Mouse (Mus musculus) stomach, postnatal 0 days (tissue): Measurements from ENCODE around the gene Dcn. TPM values are rescaled to one million over a fixed set of nuclear protein-coding genes. Genes with fewer than 3 reads are reported as not detected.

ENCODE experiments used
- ATAC-seq: fragments of 200-750 bp; cut with Nextera tagmentation; 2 replicates; pipeline ENCODE4 v1.8.0; 2017; ENCODE audit not compliant: low FRiP score, low TSS enrichment
- DNase-seq: peaks from one replicate; pipeline ENCODE4 v3.0.0-alpha.2; 2016; ENCODE audit warnings: low spot score
- H3K27ac ChIP-seq: fragments of 300-500 bp; sonication (generic); replicated peaks from 2 replicates; pipeline ENCODE4 v1.5.1; 2014; ENCODE audit warnings: mild to moderate bottlenecking, control low read depth
- H3K27me3 ChIP-seq: fragments of 300-500 bp; sonication (generic); 2 replicates; pipeline ENCODE4 v1.6.1; 2014; ENCODE audit warnings: low read length; ENCODE audit not compliant: control insufficient read depth, insufficient read depth
- H3K36me3 ChIP-seq: fragments of 300-500 bp; sonication (generic); 2 replicates; pipeline ENCODE4 v1.6.1; 2014; ENCODE audit warnings: low read length, mixed read lengths; ENCODE audit not compliant: control insufficient read depth, insufficient read depth
- H3K4me1 ChIP-seq: fragments of 300-500 bp; sonication (generic); replicated peaks from 2 replicates; pipeline ENCODE4 v1.6.1; 2014; ENCODE audit warnings: antibody characterized with exemption; ENCODE audit not compliant: control insufficient read depth, insufficient read depth
- H3K4me2 ChIP-seq: fragments of 300-500 bp; sonication (generic); replicated peaks from 2 replicates; pipeline ENCODE4 v1.6.1; 2014; ENCODE audit warnings: low read depth, mild to moderate bottlenecking, control low read depth, moderate library complexity
- H3K4me3 ChIP-seq: fragments of 300-500 bp; sonication (generic); 2 replicates; pipeline ENCODE4 v1.5.1; 2014; ENCODE audit warnings: low read depth, low read length, control low read depth
- H3K9ac ChIP-seq: fragments of 300-500 bp; sonication (generic); 2 replicates; pipeline ENCODE4 v1.6.1; 2014; ENCODE audit warnings: mild to moderate bottlenecking, low read length, control low read depth, mixed read lengths
- H3K9me3 ChIP-seq: fragments of 300-500 bp; sonication (generic); 2 replicates; pipeline ENCODE4 v1.6.1; 2016; ENCODE audit warnings: low read length; ENCODE audit not compliant: control insufficient read depth
- CTCF ChIP-seq: IDR thresholded peaks from 2 replicates; pipeline ENCODE4 v1.5.1; 2016; ENCODE audit warnings: antibody characterized with exemption, low read depth, mild to moderate bottlenecking, moderate library complexity
- EP300 ChIP-seq: optimal IDR thresholded peaks from 2 replicates; pipeline ENCODE3; 2016; ENCODE audit warnings: antibody characterized with exemption
- WGBS: fragments of 180-500 bp; shearing (Covaris S2); extraction: QIAGEN DNeasy Blood & Tissue Kit; methylation state at CpG from one replicate; pipeline ENCODE4 v1.1.7; 2014; 5-methylcytosine and 5-hydroxymethylcytosine counted together
- polyA plus RNA-seq: library from polyadenylated mRNA; unstranded; fragments of >200 nt; fragmentation: Nextera tagmentation; extraction: Ambion mirVana; gene quantifications from 2 replicates; pipeline ENCODE4 v1.2.1, GENCODE M21; 2015

The Dcn gene
- polyA plus RNA-seq, 1 experiment from 2014 or later: 601 TPM

- H3K9ac ChIP-seq: no peak overlapping the region
- no peak overlapping the region for H3K4me3 ChIP-seq
- no peaks in the 10 kb centered on the region for H3K9me3 ChIP-seq
- ATAC-seq (no peak), DNase-seq (no peak)
- H3K27ac ChIP-seq: no peak overlapping the region
- WGBS: 8% methylated on average over 2 of the region's 2 CpGs
- H3K4me2 ChIP-seq: no peak overlapping the region
- TF ChIP-seq EP300 (no peak), CTCF (no peak)
- no peaks in the 10 kb centered on the region for H3K4me1 ChIP-seq
- H3K36me3 ChIP-seq: no peaks in the 10 kb centered on the region
- no peaks in the 10 kb centered on the region for H3K27me3 ChIP-seq
These were observed 4.6 kb downstream of the Dcn start for GRCm38 (mm10) chr10:97484049-97484448.

GRCm38 (mm10) chr10:97485151-97485550 is 5.7 kb downstream of the Dcn start:
- WGBS: 40% methylated on average over 2 of the region's 2 CpGs
- Histone ChIP-seq H3K9ac (no peak overlapping the region), H3K4me2 (no peak overlapping the region), H3K27ac (no peak overlapping the region), H3K9me3 (no peaks in the 10 kb centered on the region), H3K4me1 (no peaks in the 10 kb centered on the region), H3K36me3 (no peaks in the 10 kb centered on the region), H3K4me3 (no peak overlapping the region), H3K27me3 (no peaks in the 10 kb centered on the region)
- DNase-seq: no peak
- no peak for TF ChIP-seq EP300
- no peak for TF ChIP-seq CTCF
- no peak for ATAC-seq

DNA sequence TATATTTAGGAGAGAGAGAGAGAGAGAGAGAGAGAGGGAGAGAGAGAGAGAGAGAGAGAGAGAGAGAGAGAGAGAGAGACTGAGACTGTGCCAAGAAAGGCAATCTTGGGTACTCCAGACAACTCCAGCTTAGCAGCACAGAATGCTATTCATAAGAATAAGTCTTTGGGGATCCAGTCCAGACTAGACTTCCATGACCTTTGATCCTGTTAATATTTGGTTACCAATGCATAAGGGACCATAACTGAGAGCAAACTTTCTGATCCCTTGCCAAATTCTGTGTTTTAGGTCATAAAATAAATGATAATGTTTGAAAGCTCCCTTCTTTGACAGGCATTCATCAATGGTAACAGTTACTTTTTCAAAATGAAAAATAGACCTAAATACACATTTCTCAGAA is 6.7 kb downstream of the Dcn start:
- no peaks in the 10 kb centered on the region for H3K27me3 ChIP-seq
- TF ChIP-seq EP300 (no peak), CTCF (no peak)
- no peak overlapping the region for H3K4me3 ChIP-seq
- DNase-seq (no peak), ATAC-seq (no peak)
- no peaks in the 10 kb centered on the region for H3K4me1 ChIP-seq
- no peak overlapping the region for H3K4me2 ChIP-seq
- no peak overlapping the region for H3K27ac ChIP-seq
- H3K9ac ChIP-seq: no peak overlapping the region
- H3K36me3 ChIP-seq: no peaks in the 10 kb centered on the region
- H3K9me3 ChIP-seq: no peaks in the 10 kb centered on the region

DNA sequence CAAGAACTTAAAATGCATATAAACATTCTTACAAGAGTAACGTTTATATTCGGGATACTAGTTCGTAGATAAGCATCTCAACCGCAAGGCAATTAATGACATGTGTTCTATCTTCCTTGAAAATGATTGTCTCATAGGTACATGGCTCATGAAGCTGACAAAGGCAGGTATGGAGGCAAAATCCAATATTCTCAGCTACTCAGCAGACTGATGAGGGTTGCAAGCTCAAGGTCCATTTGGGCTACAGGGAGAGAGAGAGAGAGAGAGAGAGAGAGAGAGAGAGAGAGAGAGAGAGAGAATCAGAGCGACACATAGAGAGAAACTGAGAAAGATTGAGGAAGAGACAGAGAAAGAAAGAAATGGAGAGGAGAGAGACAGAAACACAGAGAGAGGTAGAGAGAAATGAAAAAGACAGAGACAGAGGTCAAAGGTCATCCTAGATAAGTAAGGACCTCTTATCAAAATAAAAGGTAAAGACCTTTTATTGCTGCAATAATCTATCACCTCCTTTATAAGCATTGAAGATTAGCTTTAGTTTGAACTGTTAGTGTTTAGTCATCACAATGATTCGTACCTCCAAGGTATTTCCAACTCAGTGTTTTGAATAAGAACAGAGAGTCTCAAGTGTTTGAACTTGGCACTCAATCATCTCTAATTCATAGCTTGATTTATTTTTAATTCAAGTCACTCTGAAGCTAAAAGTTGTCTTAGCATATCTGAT is 8.0 kb downstream of the Dcn start:
- no peaks in the 10 kb centered on the region for H3K4me1 ChIP-seq
- no peak for ATAC-seq
- H3K27me3 ChIP-seq: no peaks in the 10 kb centered on the region
- no peak overlapping the region for H3K4me2 ChIP-seq
- H3K9me3 ChIP-seq: no peaks in the 10 kb centered on the region
- WGBS: 67% methylated on average over 6 of the region's 6 CpGs
- H3K9ac ChIP-seq: no peak overlapping the region
- no peak for DNase-seq
- no peak overlapping the region for H3K4me3 ChIP-seq
- no peak for TF ChIP-seq EP300
- TF ChIP-seq CTCF: no peak
- no peaks in the 10 kb centered on the region for H3K36me3 ChIP-seq
- no peak overlapping the region for H3K27ac ChIP-seq

DNA sequence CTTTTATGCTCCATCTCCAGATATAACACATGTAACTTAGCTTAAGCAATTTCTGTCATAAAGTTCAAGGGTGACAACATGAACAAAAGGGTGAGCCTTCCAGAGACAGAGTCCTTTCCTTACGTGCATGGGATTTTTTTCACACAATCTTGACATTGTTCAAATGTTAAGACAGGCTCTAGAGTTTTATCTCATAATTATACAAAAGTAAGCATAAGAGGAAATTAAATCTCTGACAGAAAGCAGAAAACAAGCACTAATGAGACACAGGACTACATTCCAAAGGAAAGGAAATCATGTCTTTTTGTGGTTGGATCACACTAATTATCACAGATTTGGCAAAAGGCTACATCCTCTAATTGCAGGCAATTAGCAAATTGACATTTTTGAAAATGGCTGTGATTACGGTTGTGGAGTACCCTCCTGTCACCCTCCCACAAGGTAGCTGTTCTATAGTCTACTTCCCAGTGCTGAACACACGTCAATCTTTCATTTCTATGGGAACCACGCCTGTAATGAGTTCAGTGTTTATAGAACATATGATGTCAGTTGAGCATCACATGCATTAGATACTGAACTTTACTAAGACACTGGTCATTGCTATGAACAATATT is 13.1 kb downstream of the Dcn start:
- no peak for ATAC-seq
- TF ChIP-seq CTCF: no peak
- TF ChIP-seq EP300: no peak
- H3K36me3 ChIP-seq: no peaks in the 10 kb centered on the region
- H3K4me1 ChIP-seq: no peaks in the 10 kb centered on the region
- DNase-seq: no peak
- WGBS: 73% methylated on average over 4 of the region's 4 CpGs
- H3K27me3 ChIP-seq: no peaks in the 10 kb centered on the region
- H3K4me2 ChIP-seq: no peak overlapping the region
- H3K9ac ChIP-seq: no peak overlapping the region
- no peaks in the 10 kb centered on the region for H3K9me3 ChIP-seq
- H3K4me3 ChIP-seq: no peak overlapping the region
- H3K27ac ChIP-seq: no peak overlapping the region

GRCm38 (mm10) chr10:97497646-97498045 is 18.2 kb downstream of the Dcn start:
- H3K9me3 ChIP-seq: no peaks in the 10 kb centered on the region
- 0 out of 2 replicates have a peak, but pooled peaks cover 2% of the 10 kb centered on the region for H3K4me1 ChIP-seq
- H3K27ac ChIP-seq: no peak overlapping the region
- H3K4me3 ChIP-seq: no peak overlapping the region
- DNase-seq: no peak
- H3K9ac ChIP-seq: no peak overlapping the region
- H3K27me3 ChIP-seq: no peaks in the 10 kb centered on the region
- no peak for ATAC-seq
- WGBS: 46% methylated on average over 5 of the region's 5 CpGs
- no peaks in the 10 kb centered on the region for H3K36me3 ChIP-seq
- TF ChIP-seq EP300: no peak
- no peak overlapping the region for H3K4me2 ChIP-seq
